Mouse (Mus musculus) c-Kit-positive CD71-negative TER-119-negative erythroid progenitor cells, embryonic 14.5 days (primary cell): ENCODE data around the gene Slc29a1.
"Not testable (repeated sequence)": the region's sequence is repeated elsewhere in the genome, so short reads cannot be mapped to it uniquely, and the experiment has no call there.

Experiments used
- DNase-seq: peaks from one replicate; pipeline ENCODE4 v3.0.0-alpha.2; 2013; ENCODE audit warnings: low read depth

Gene Slc29a1

DNA sequence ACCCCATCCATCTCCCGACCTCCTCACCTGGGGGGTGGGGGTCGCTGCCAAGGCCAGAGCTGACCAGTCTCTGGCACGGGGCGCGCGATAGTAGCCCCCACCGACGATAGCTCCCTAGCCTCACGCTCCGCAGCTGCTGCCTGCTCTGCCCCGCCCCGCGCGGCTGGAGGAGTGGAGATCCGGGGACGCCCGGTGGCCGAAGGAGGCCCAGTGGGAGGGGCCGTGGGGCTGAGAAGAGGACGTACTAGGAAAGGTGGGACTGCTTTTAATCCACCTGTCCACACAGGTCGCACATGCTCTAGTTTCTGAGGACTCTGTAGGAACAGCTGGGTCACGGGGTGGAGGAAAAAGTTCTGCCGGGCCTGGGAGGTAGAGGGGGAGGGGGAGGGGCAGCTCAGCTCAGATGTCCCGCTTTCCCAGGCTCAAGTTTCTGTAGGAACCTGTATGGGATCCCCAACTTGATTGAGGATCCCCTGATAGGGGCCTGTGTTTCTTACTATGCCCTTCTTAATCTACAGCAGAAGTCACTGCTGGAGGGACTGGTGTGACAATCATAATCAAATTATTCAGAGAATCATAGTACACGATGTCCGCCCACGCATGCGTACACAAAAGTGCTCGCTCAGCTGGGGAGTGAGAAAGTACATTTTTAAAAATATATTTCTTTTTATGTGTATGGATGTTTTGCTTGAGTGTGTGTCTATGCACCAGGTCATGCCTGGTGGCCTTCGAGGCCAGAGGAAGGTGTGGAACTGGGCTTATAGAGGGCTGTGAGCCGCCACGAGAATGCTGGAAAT is at the start of gene Slc29a1:
Slc29a1 (minus strand) TSS at position 161 of the 797 bp plus-strand sequence.
- DNase-seq, result no peak

- no peak for DNase-seq
Measured at GRCm38 (mm10) chr17:45644185-45644584, 44.8 kb upstream of the Slc29a1 start.

GRCm38 (mm10) chr17:45642701-45643100 is 43.3 kb upstream of the Slc29a1 start:
- no peak for DNase-seq

DNA sequence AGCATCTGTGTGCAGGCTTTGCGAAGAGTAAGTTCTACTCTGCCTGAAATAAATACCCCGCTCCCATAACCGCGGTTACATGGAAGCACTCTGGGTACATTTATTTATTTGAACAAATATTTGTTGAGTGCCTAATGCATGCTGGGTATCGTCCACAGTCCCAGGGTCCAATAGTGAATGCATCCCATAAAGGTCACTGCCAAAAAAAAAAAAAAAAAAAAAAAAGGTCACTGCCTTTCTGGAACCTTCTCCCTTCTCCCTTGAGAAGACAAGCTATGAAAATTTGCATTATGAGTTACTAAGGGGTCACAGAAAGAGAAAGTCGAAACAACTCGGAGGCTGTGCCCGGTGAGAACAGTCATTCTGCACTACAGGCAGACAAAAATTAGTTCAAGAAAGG is 42.6 kb upstream of the Slc29a1 start:
- DNase-seq, result no peak

- DNase-seq, result no peak
Measured at GRCm38 (mm10) chr17:45638596-45639295, 39.3 kb upstream of the Slc29a1 start.

- DNase-seq, result no peak
Measured at GRCm38 (mm10) chr17:45634033-45634432, 34.6 kb upstream of the Slc29a1 start.

GRCm38 (mm10) chr17:45631940-45632339 is 32.5 kb upstream of the Slc29a1 start:
- no peak for DNase-seq

DNA sequence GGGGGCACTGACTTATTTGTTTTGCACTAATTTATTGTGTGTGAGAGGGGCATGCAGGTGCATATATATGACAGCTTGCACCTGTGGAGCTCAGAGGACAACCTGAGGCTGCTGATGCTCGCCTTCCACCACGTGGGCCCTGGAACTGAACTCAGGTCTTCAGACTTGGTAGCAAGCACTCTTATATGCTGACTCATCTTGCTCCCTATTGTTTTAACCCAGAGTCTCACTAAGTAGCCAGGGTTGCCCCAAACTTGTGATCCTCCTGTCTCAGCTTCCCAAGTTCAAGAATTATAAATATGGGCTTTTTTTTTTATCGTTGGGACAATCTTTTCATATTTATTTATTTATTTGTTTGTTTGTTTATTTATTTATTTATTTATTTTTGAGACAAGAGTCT is 31.6 kb upstream of the Slc29a1 start:
- no peak for DNase-seq

DNA sequence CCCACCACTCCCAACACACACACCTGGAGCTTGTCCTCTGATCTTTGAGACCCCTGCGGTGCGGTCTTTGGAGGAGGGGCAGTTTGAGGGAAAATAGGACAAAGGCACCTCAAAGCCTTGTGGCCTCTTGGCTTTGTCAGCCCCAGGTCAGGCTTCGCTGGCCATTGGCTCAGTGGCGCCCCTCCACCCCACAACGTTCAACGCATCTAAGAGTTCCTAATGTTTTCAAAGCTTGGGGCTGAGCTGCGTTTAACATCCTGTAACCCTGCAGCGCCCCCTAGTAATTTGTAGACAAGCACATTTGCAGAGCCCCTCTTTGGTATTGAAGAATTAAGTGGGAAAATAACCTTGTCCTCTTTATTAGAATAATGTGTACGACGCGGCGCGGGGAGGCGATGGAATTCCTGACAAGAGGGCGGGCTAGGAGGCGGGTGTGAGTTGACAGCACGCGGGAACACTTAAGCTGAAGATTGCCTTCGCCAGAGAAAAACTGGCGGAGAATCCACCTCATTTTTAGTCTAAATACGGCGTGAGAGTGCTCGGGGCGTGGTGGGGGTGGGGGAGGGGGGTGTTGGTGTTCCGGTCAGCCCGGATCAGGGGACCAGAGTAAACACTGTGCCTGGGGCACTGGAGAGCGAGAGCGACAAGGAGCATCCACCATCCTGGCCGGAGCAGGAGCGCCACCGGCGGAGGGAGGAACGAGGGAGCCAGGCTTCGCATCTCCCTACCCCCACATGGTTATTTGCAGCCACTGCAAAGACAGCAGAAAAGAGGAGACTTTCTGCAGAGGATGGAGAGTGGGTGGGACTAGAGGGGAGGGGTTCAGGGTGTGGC is 30.7 kb upstream of the Slc29a1 start:
- DNase-seq, result peak; percentile 67

DNA sequence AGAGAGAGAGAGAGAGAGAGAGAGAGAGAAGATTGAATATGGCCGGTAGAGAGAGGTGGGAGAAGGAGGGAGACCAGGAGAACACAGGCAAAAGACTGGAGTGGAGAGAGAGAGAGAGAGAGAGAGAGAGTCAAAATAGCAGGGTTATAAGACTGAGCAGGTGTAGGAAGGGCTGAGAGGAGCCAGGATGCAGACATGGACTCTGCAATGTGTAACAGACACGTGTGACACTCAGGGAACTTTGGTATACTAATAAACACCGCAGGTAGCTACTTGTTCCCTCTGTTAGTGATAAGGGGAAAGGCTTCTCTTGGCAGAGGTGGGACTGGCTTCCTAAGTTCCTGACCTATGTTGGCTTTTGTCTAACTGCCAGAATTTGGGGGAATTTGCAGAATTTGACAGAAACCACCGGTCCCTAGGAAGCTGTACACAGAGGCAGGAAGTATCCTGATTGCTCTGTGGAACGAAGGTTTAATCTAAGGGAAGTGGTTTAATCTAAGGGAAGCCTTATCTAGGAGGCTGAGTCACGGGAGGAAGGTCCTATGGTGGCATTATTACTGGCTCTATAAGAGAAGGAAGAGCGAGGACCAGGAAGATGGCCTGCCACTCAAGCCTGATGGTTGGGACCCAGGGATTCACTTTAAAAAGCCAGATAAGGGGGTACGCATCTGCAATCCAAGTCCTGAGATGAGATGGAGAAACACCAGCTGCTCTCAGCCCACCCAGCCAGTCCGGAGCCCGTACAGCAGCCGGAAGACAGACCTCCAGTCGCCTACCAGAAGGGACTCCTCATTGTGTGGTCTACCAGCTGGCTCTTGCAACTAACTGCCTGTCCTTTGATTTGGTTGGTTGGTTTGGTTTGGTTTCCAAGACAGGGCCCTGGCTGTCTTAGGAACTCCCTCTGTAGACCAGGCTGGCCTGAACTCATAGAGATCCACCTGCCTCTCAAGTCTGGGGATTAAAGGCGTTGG is 29.8 kb upstream of the Slc29a1 start:
- no peak for DNase-seq

GRCm38 (mm10) chr17:45628160-45628559 is 28.8 kb upstream of the Slc29a1 start:
- no peak for DNase-seq

GRCm38 (mm10) chr17:45626577-45627134 is 27.2 kb upstream of the Slc29a1 start:
- DNase-seq, result peak; percentile 86

GRCm38 (mm10) chr17:45623425-45623824 is 24.0 kb upstream of the Slc29a1 start:
- not testable (repeated sequence) for DNase-seq

- no peak for DNase-seq
Measured at GRCm38 (mm10) chr17:45619386-45620256, 20.2 kb upstream of the Slc29a1 start.

GRCm38 (mm10) chr17:45618941-45619385 is 19.6 kb upstream of the Slc29a1 start:
- no peak for DNase-seq

GRCm38 (mm10) chr17:45617655-45618054 is 18.2 kb upstream of the Slc29a1 start:
- no peak for DNase-seq

- no peak for DNase-seq
Measured at GRCm38 (mm10) chr17:45616679-45617078, 17.3 kb upstream of the Slc29a1 start.

DNA sequence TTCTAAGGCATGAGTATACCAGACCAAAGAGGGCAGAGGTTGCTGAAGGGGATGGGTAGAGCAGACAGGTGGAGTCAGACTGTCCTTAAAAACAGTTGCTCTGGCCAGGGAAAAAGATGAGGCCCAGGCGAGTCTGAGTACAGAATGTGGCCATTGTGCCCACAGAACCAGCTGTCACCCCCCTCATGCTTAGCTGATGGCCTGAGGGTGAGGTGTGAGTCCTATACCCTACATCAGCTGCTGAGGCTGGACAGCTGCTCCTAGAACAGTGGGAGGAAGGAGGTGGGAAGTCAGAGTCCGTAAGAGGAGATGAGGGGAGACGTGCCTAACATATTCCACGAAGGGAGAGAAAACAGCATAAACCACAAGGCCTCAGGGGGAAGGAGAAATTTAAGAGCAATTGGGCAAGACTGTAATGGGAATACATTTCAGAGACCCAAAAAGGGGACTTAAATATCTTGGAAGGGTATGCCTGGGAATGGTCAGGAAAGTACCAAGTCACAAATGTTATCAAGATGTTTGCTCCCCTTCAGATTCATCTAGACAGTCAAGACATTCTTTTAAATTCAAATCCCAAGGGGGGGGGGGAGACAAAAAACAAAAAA is 16.7 kb upstream of the Slc29a1 start:
- no peak for DNase-seq

DNA sequence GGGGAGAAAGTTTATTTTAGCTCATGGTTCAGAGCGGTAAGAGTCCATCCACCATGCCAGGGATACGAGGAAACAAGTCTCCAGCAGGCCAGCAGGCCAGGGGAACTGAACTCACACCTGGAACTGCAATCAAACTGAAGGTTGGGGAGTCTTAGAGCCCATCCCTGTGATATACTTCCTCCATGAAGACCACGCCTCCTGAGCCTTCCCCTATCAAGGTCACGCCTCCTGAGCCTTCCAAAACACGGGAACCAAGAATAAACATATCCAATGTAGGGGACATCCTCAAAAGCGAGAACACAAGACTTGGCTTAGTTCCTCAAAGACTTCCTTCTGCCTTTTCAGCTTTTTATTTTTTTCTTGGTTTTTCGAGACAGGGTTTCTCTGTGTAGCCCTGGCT is 13.5 kb upstream of the Slc29a1 start:
- DNase-seq, result no peak
